Mouse (Mus musculus) heart, postnatal 36 days (tissue): ENCODE results near the gene Sstr3. TPM values are rescaled to one million over a fixed set of nuclear protein-coding genes. Genes with fewer than 3 reads are reported as not detected.
A peak's percentile ranks its signal among the peaks of the same experiment; 100 is the strongest.

Experiments
- DNase-seq, 2 experiments: peaks; one replicate each; pipeline ENCODE4 v3.0.0; 2021 to 2022
- intact Hi-C: fragments of 180-260 bp; cut with DNase I; formaldehyde crosslinking; loops from one replicate; pipeline ENCODE4 v1.15.1; 2025
- total RNA-seq, 2 experiments: library from RNA; stranded (reverse); gene quantifications; 2 replicates each; pipeline ENCODE4 v1.2.3; 2021

The Sstr3 gene
- total RNA-seq, 2 experiments from 2014 or later: not detected

- intact Hi-C loops: no loop called here
- no peak for DNase-seq
Measured at GRCm38 (mm10) chr15:78563344-78563743, 18.9 kb upstream of the Sstr3 start.

GRCm38 (mm10) chr15:78559141-78559979 is 14.9 kb upstream of the Sstr3 start:
- intact Hi-C loops: no loop called here
- no peak for DNase-seq

GRCm38 (mm10) chr15:78557693-78558535 is 13.4 kb upstream of the Sstr3 start:
- DNase-seq: no peak
- intact Hi-C loops: no loop called here

- no peak for DNase-seq
- intact Hi-C loops: no loop called here
Measured at GRCm38 (mm10) chr15:78554545-78555313, 10.2 kb upstream of the Sstr3 start.

- intact Hi-C loops: no loop called here
- no peak for DNase-seq
Measured at GRCm38 (mm10) chr15:78549189-78549734, 4.8 kb upstream of the Sstr3 start.

GRCm38 (mm10) chr15:78548711-78549110 is 4.2 kb upstream of the Sstr3 start:
- intact Hi-C loops: no loop called here
- no peak for DNase-seq

GRCm38 (mm10) chr15:78548336-78548665 is 3.8 kb upstream of the Sstr3 start:
- intact Hi-C loops: no loop called here
- no peak for DNase-seq

- intact Hi-C loops: no loop called here
- DNase-seq: peak; percentile 21 to 42
Measured at GRCm38 (mm10) chr15:78547415-78548335, 3.2 kb upstream of the Sstr3 start.

GRCm38 (mm10) chr15:78546060-78546459 is 1.6 kb upstream of the Sstr3 start:
- intact Hi-C loops: no loop called here
- no peak for DNase-seq

- DNase-seq: no peak
- intact Hi-C loops: no loop called here
Measured at GRCm38 (mm10) chr15:78544041-78544440, 444 bp downstream of the Sstr3 start.

- intact Hi-C loops: no loop called here
- DNase-seq: no peak
Measured at GRCm38 (mm10) chr15:78542767-78543303, 1.6 kb downstream of the Sstr3 start.

GRCm38 (mm10) chr15:78542098-78542766 is 2.3 kb downstream of the Sstr3 start:
- DNase-seq: no peak
- intact Hi-C loops: no loop called here

- peak; percentile 35 to 44 for DNase-seq
- intact Hi-C loops: no loop called here
Measured at GRCm38 (mm10) chr15:78541606-78542005, 2.9 kb downstream of the Sstr3 start.

- intact Hi-C loops: no loop called here
- DNase-seq: no peak
Measured at GRCm38 (mm10) chr15:78541036-78541435, 3.4 kb downstream of the Sstr3 start.

- DNase-seq: no peak
- intact Hi-C loops: loop anchor here (10.0 kb wide), 1 partner anchor 281 kb away; no protein-coding TSS in a partner anchor
Measured at GRCm38 (mm10) chr15:78535723-78536421, 8.6 kb downstream of the Sstr3 start.

GRCm38 (mm10) chr15:78533346-78533835 is 11.1 kb downstream of the Sstr3 start:
- intact Hi-C loops: loop anchor here (2.0 to 10.0 kb wide), 2 partner anchors 47 to 279 kb away; no protein-coding TSS in a partner anchor

GRCm38 (mm10) chr15:78532566-78533345 is 11.7 kb downstream of the Sstr3 start:
- no peak for DNase-seq
- intact Hi-C loops: loop anchor here (1.0 to 10.0 kb wide), 4 partner anchors 18 to 278 kb away; no protein-coding TSS in a partner anchor

More at GRCm38 (mm10) chr15:78533346-78533835, 11.1 kb downstream of the Sstr3 start:
- no peak for DNase-seq
